Mouse (Mus musculus) small intestine, adult 2 months (tissue): ENCODE measurements around the gene Taok1. TPM values are rescaled to one million over a fixed set of nuclear protein-coding genes. Genes with fewer than 3 reads are reported as not detected.

Source experiments
- H3K27ac ChIP-seq: fragments of 200-500 bp; 2 replicates; pipeline ENCODE4 v1.5.1; 2012; ENCODE audit warnings: low read depth, low read length, control low read depth, inconsistent platforms; ENCODE audit not compliant: insufficient read depth
- H3K27me3 ChIP-seq: fragments of 200-500 bp; 2 replicates; pipeline ENCODE4 v1.6.1; 2012; ENCODE audit warnings: mild to moderate bottlenecking, moderate library complexity, low read length, inconsistent platforms; ENCODE audit not compliant: control insufficient read depth, insufficient read depth
- H3K36me3 ChIP-seq: fragments of 200-500 bp; 2 replicates; pipeline ENCODE4 v1.6.1; 2012; ENCODE audit warnings: mild to moderate bottlenecking, low read length, control low read depth, inconsistent platforms; ENCODE audit not compliant: control insufficient read depth, insufficient read depth
- H3K4me1 ChIP-seq: fragments of 200-500 bp; 2 replicates; pipeline ENCODE4 v1.6.1; 2012; ENCODE audit warnings: low read length, inconsistent platforms, mixed read lengths; ENCODE audit not compliant: control insufficient read depth, insufficient read depth, insufficient read length
- H3K4me3 ChIP-seq: fragments of 200-500 bp; 2 replicates; pipeline ENCODE4 v1.5.1; 2012; ENCODE audit warnings: low read depth, mild to moderate bottlenecking, control low read depth, inconsistent platforms, low read length, moderate library complexity
- CTCF ChIP-seq: fragments of 200-500 bp; IDR thresholded peaks from 2 replicates; pipeline ENCODE4 v1.5.1; 2012; ENCODE audit warnings: low read depth, mild to moderate bottlenecking, control low read depth, inconsistent platforms, low read length, moderate library complexity, mixed read lengths; ENCODE audit not compliant: insufficient replicate concordance, insufficient read length; ENCODE audit errors: extremely low read depth
- POLR2A ChIP-seq: fragments of 200-500 bp; IDR thresholded peaks from 2 replicates; pipeline ENCODE4 v1.6.1; 2012; ENCODE audit warnings: low read depth, mild to moderate bottlenecking, control low read depth, inconsistent platforms, low read length, moderate library complexity
- WGBS: fragments of 180-500 bp; shearing (Covaris S2); methylation state at CpG from one replicate; pipeline ENCODE4 v1.1.7; 2018; 5-methylcytosine and 5-hydroxymethylcytosine counted together
- polyA plus RNA-seq: library from polyadenylated mRNA; depleted of rRNA; stranded (reverse); fragments of >200 nt; gene quantifications from 2 replicates; pipeline ENCODE4 v1.2.3, GENCODE M21; 2012

Gene Taok1
- polyA plus RNA-seq, 1 experiment: 1.7 TPM

GRCm38 (mm10) chr11:77513811-77514170, 93.8 kb downstream of the Taok1 start:
- H3K4me1 ChIP-seq: peaks cover 32% of the 10 kb centered on the region
- peak overlapping the region; percentile 52 for H3K27ac ChIP-seq
- WGBS: 4% methylated on average over 10 of the region's 10 CpGs

DNA sequence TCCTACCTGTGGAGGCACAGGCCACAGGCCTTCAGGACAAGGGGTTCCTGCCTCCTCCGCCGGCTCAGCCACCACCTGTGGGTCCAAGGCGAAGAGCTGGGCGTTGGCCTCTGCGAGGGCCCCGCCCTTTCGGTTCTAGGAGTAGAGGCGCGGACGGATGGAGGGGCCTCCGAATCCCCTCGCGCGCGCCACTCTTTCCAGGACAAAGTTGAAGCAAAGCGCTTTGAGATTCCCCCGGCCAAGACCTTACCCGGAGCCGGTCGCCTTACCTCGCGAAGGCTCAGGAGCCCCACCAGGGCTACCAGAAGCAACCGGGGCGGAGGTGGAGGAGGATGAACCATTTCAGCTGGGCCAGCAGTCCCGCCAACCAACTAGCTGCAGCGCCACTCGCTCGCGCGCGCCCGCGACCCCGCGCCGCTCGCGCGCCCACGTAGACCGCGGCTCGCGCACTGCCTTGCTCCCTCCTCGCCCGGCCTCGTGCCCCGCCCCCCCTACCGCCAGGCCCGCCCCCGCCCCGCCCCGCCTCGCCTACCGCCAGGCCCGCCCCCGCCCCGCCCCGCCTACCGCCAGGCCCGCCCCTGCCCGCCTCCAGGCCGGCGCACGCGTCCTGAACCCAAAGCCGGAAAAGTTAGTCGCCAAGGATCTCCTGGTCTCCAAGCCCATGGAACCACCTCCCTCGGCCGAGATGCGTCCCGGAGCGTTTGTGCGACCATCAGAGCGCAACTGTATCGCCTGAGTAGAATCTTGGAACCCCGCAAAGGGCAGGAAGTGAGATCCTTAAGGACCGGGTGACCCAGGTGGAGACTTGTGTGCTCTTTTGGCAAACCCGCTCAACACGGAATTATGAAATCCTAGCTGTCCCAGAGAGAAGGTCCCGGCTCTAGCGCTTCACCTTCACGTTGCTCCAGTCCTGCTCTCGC, 94.5 kb downstream of the Taok1 start:
- Histone ChIP-seq H3K4me3 (peak overlapping the region; percentile 91), H3K27ac (peak overlapping the region; percentile 85), H3K27me3 (no peaks in the 10 kb centered on the region; the same call in 1 of the 2 replicates), H3K36me3 (peaks cover 2% of the 10 kb centered on the region; the same call in 1 of the 2 replicates), H3K4me1 (peaks cover 34% of the 10 kb centered on the region)
- peak; percentile 80 for TF ChIP-seq POLR2A
- no peak for TF ChIP-seq CTCF
- under 1% methylated on average over 81 of the region's 84 CpGs for WGBS

More at GRCm38 (mm10) chr11:77513811-77514170, 93.8 kb downstream of the Taok1 start:
- H3K36me3 ChIP-seq: peaks cover under 1% of the 10 kb centered on the region; the same call in 1 of the 2 replicates
- no peaks in the 10 kb centered on the region; the same call in 1 of the 2 replicates for H3K27me3 ChIP-seq
- H3K4me3 ChIP-seq: peak overlapping the region; percentile 70
- no peak for TF ChIP-seq POLR2A
- no peak for TF ChIP-seq CTCF

GRCm38 (mm10) chr11:77511336-77511735, 96.3 kb downstream of the Taok1 start:
- peaks cover 12% of the 10 kb centered on the region for H3K36me3 ChIP-seq
- no peak overlapping the region for H3K27ac ChIP-seq
- no peak overlapping the region for H3K4me3 ChIP-seq
- 81% methylated on average over 5 of the region's 5 CpGs for WGBS
- H3K27me3 ChIP-seq: no peaks in the 10 kb centered on the region; the same call in 1 of the 2 replicates
- no peak for TF ChIP-seq POLR2A
- TF ChIP-seq CTCF: no peak
- peaks cover 40% of the 10 kb centered on the region for H3K4me1 ChIP-seq

- WGBS: 27% methylated on average over 49 of the region's 49 CpGs
- Histone ChIP-seq H3K27me3 (no peaks in the 10 kb centered on the region), H3K4me3 (peak overlapping the region; percentile 56), H3K36me3 (peaks cover 34% of the 10 kb centered on the region), H3K27ac (no peak overlapping the region), H3K4me1 (peaks cover 39% of the 10 kb centered on the region)
- TF ChIP-seq POLR2A (no peak), CTCF (peak; percentile 97)
These were observed 99.3 kb downstream of the Taok1 start for GRCm38 (mm10) chr11:77508068-77509021.

- TF ChIP-seq POLR2A (no peak), CTCF (no peak)
- 78% methylated on average over 4 of the region's 4 CpGs for WGBS
- peaks cover 40% of the 10 kb centered on the region for H3K36me3 ChIP-seq
- no peak overlapping the region for H3K27ac ChIP-seq
- H3K4me1 ChIP-seq: peaks cover 36% of the 10 kb centered on the region
- H3K4me3 ChIP-seq: no peak overlapping the region
- no peaks in the 10 kb centered on the region for H3K27me3 ChIP-seq
These were observed 100.2 kb downstream of the Taok1 start for GRCm38 (mm10) chr11:77507426-77507825.

- peaks cover 43% of the 10 kb centered on the region for H3K36me3 ChIP-seq
- H3K27ac ChIP-seq: peak overlapping the region; percentile 94
- TF ChIP-seq POLR2A (no peak), CTCF (no peak)
- H3K4me1 ChIP-seq: peaks cover 34% of the 10 kb centered on the region
- 83% methylated on average over 6 of the region's 6 CpGs for WGBS
- H3K4me3 ChIP-seq: no peak overlapping the region
- H3K27me3 ChIP-seq: no peaks in the 10 kb centered on the region
These were observed 100.7 kb downstream of the Taok1 start for GRCm38 (mm10) chr11:77506941-77507340.
